Mouse (Mus musculus): Measurements from ENCODE around the gene Tmc6. TPM values are rescaled to one million over a fixed set of nuclear protein-coding genes. Genes with fewer than 3 reads are reported as not detected.

Gene Tmc6
- polyA plus RNA-seq, 1 experiment from 2014 or later: 20.9 TPM

- no peak for ATAC-seq (replicated peaks; ENCODE audit: insufficient number of reproducible peaks, insufficient read depth, low FRiP score, low read depth)
- no peaks in the 10 kb centered on the region for H3K27me3 ChIP-seq
- no peaks in the 10 kb centered on the region for H3K9me3 ChIP-seq (replicated peaks)
- peaks cover 34% of the 10 kb centered on the region for H3K4me1 ChIP-seq (replicated peaks)
- no peak overlapping the region for H3K9ac ChIP-seq
- H3K36me3 ChIP-seq: 0 out of 2 replicates have a peak, but pooled peaks cover 8% of the 10 kb centered on the region
- no peak overlapping the region for H3K4me3 ChIP-seq
- no peak overlapping the region for H3K4me2 ChIP-seq
- WGBS: 48% methylated on average over 1 of the region's 1 CpGs
- H3K27ac ChIP-seq: peak overlapping the region; percentile 48
These were observed 53.2 kb downstream of the Tmc6 start for GRCm38 (mm10) chr11:117728841-117729240.

DNA sequence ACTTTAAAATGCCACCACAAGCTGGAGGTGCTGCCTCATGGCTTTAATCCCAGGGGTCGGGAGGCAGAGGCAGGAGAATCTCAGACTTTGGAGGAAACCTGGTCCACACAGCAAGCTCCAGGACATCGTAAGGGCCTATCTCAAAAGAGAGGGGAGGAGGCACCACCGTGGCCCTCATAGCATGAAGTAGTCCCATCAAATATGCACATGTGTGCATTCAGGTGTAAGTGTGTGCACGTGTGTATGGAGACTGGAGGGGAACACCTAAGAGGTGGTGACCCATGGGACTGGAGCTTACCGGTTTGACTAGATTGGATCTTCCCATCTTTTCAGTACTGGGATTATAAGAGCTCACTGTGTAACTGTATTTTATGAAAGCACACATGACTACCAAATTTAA is 53.8 kb downstream of the Tmc6 start:
- Histone ChIP-seq H3K27ac (peak overlapping the region; percentile 48; the same call in 1 of the 2 replicates), H3K4me3 (no peak overlapping the region), H3K36me3 (peaks cover 6% of the 10 kb centered on the region; the same call in 1 of the 2 replicates), H3K27me3 (no peaks in the 10 kb centered on the region), H3K9me3 (replicated peaks) (no peaks in the 10 kb centered on the region), H3K4me2 (no peak overlapping the region), H3K9ac (no peak overlapping the region), H3K4me1 (replicated peaks) (peaks cover 34% of the 10 kb centered on the region)
- 88% methylated on average over 5 of the region's 5 CpGs for WGBS
- ATAC-seq (replicated peaks; ENCODE audit: insufficient number of reproducible peaks, insufficient read depth, low FRiP score, low read depth): no peak

DNA sequence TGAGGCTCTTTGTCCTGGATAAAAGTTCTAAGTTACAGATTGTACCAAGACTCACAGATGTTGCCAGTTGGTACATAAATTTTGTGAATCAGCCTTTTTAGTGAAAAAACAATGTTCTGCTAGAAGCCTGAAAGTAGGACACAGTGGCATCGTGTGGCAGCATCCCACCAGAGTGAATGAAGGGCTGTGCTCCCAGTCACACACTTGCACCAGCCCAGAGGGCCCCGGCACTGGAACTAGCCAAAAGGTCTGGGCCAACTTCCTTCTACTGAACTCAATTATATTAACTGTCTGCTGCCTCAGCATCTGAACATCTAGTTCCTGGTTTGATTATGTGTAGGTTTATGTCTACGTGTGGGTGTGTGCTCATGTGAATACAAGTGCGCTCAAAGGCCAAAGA is 55.0 kb downstream of the Tmc6 start:
- 90% methylated on average over 4 of the region's 4 CpGs for WGBS
- H3K4me1 ChIP-seq (replicated peaks): peaks cover 34% of the 10 kb centered on the region
- H3K4me3 ChIP-seq: no peak overlapping the region
- no peaks in the 10 kb centered on the region for H3K27me3 ChIP-seq
- H3K4me2 ChIP-seq: no peak overlapping the region
- no peaks in the 10 kb centered on the region for H3K9me3 ChIP-seq (replicated peaks)
- H3K27ac ChIP-seq: no peak overlapping the region
- peaks cover 9% of the 10 kb centered on the region for H3K36me3 ChIP-seq
- ATAC-seq (replicated peaks; ENCODE audit: insufficient number of reproducible peaks, insufficient read depth, low FRiP score, low read depth): no peak
- no peak overlapping the region for H3K9ac ChIP-seq

GRCm38 (mm10) chr11:117724604-117725301 is 57.2 kb downstream of the Tmc6 start:
- Histone ChIP-seq H3K4me1 (replicated peaks) (peaks cover 17% of the 10 kb centered on the region), H3K4me3 (no peak overlapping the region), H3K4me2 (no peak overlapping the region), H3K36me3 (peaks cover 27% of the 10 kb centered on the region), H3K27ac (no peak overlapping the region), H3K27me3 (no peaks in the 10 kb centered on the region), H3K9ac (no peak overlapping the region), H3K9me3 (replicated peaks) (no peaks in the 10 kb centered on the region)
- ATAC-seq (replicated peaks; ENCODE audit: insufficient number of reproducible peaks, insufficient read depth, low FRiP score, low read depth): no peak
- 77% methylated on average over 6 of the region's 6 CpGs for WGBS

- no peak for ATAC-seq (replicated peaks; ENCODE audit: insufficient number of reproducible peaks, insufficient read depth, low FRiP score, low read depth)
- 84% methylated on average over 3 of the region's 3 CpGs for WGBS
- peaks cover 56% of the 10 kb centered on the region for H3K36me3 ChIP-seq
These were observed 63.2 kb downstream of the Tmc6 start for GRCm38 (mm10) chr11:117718838-117719237.

More at GRCm38 (mm10) chr11:117718838-117719237, 63.2 kb downstream of the Tmc6 start:
- Histone ChIP-seq H3K4me1 (replicated peaks) (no peaks in the 10 kb centered on the region), H3K4me3 (no peak overlapping the region), H3K9me3 (replicated peaks) (no peaks in the 10 kb centered on the region), H3K27ac (no peak overlapping the region), H3K9ac (no peak overlapping the region), H3K27me3 (no peaks in the 10 kb centered on the region), H3K4me2 (no peak overlapping the region)

Other genes with a start within 250 kb of the Tmc6 start
- gene Tnrc6c, start 127.9 kb downstream of the Tmc6 start, polyA plus RNA-seq (2015; fragmentation: Nextera tagmentation; extraction: Ambion mirVana): 6.6 and 7.3 TPM in 2 replicates
- gene Tmc8, start 122 bp downstream of the Tmc6 start, polyA plus RNA-seq (2015; fragmentation: Nextera tagmentation; extraction: Ambion mirVana): 2.7 and 3.8 TPM in 2 replicates
- gene 6030468B19Rik, start 15.5 kb upstream of the Tmc6 start, polyA plus RNA-seq (2015; fragmentation: Nextera tagmentation; extraction: Ambion mirVana): 0.34 and 0.65 TPM in 2 replicates
- 0.97 and 1.5 TPM in 2 replicates for gene Gm20708, start 27.5 kb upstream of the Tmc6 start, polyA plus RNA-seq (2015; fragmentation: Nextera tagmentation; extraction: Ambion mirVana)
- gene Syngr2, start 27.5 kb upstream of the Tmc6 start, polyA plus RNA-seq (2015; fragmentation: Nextera tagmentation; extraction: Ambion mirVana): 84.6 and 105 TPM in 2 replicates
- gene Afmid, start 43.7 kb upstream of the Tmc6 start, polyA plus RNA-seq (2015; fragmentation: Nextera tagmentation; extraction: Ambion mirVana): 15.1 and 16.6 TPM in 2 replicates
- gene Tk1, start 43.9 kb upstream of the Tmc6 start, polyA plus RNA-seq (2015; fragmentation: Nextera tagmentation; extraction: Ambion mirVana): 92.9 and 102 TPM in 2 replicates
- gene Birc5, start 67.1 kb upstream of the Tmc6 start, polyA plus RNA-seq (2015; fragmentation: Nextera tagmentation; extraction: Ambion mirVana): 202 and 215 TPM in 2 replicates
- gene Tmem235, start 78.6 kb upstream of the Tmc6 start, polyA plus RNA-seq (2015; fragmentation: Nextera tagmentation; extraction: Ambion mirVana): not detected in 2 replicates
- gene Tha1, start 91.3 kb upstream of the Tmc6 start, polyA plus RNA-seq (2015; fragmentation: Nextera tagmentation; extraction: Ambion mirVana): 5.5 and 6.4 TPM in 2 replicates
- 6.7 and 10.9 TPM in 2 replicates for gene Socs3, start 187.8 kb upstream of the Tmc6 start, polyA plus RNA-seq (2015; fragmentation: Nextera tagmentation; extraction: Ambion mirVana)
- 21.9 and 26.8 TPM in 2 replicates for gene Pgs1, start 204.1 kb upstream of the Tmc6 start, polyA plus RNA-seq (2015; fragmentation: Nextera tagmentation; extraction: Ambion mirVana)

Data from heart, embryonic 15.5 days (tissue).